Mouse (Mus musculus) CH12.LX (cell line): Measurements from ENCODE around the gene Katna1. TPM values are rescaled to one million over a fixed set of nuclear protein-coding genes. Genes with fewer than 3 reads are reported as not detected.

Experiments used
- DNase-seq: peaks from one replicate; pipeline ENCODE4 v3.0.0-alpha.2; 2013; ENCODE audit errors: extremely low read depth
- H3K27ac ChIP-seq: 2 replicates; pipeline ENCODE4 v1.5.1; 2012; ENCODE audit warnings: low read depth, mild to moderate bottlenecking, control low read depth, moderate library complexity; ENCODE audit not compliant: insufficient read depth
- H3K27me3 ChIP-seq: replicated peaks from 2 replicates; pipeline ENCODE3; 2012; ENCODE audit warnings: inconsistent platforms
- H3K36me3 ChIP-seq, 2 experiments: replicated peaks in 1 of 2; 2 replicates each; pipeline versions ENCODE3 to v1.6.1; 2012; ENCODE audit warnings: inconsistent platforms in 1 of 2, low read length in 1 of 2, mild to moderate bottlenecking in 1 of 2, mixed read lengths in 1 of 2, moderate library complexity in 1 of 2; ENCODE audit not compliant: control insufficient read depth in 1 of 2, insufficient read depth in 1 of 2
- H3K4me1 ChIP-seq, 2 experiments: 2 replicates each; pipeline ENCODE4 v1.6.1; 2012; ENCODE audit warnings: inconsistent platforms in 1 of 2, moderate library complexity in 1 of 2; ENCODE audit not compliant: insufficient read depth in 2 of 2, control insufficient read depth in 1 of 2
- H3K4me2 ChIP-seq: 2 replicates; pipeline ENCODE4 v1.6.1; 2012; ENCODE audit warnings: low read depth, mild to moderate bottlenecking, control low read depth; ENCODE audit not compliant: poor library complexity, insufficient read depth, severe bottlenecking
- H3K4me3 ChIP-seq, 3 experiments: fragments of 150-350 bp in 1 of 3; sonication (generic) in 1 of 3; replicated peaks in 1 of 3; 2 replicates each; pipeline versions ENCODE3 to v1.5.1; 2011 to 2012; ENCODE audit warnings: low read depth in 2 of 3, low read length in 2 of 3, mild to moderate bottlenecking in 2 of 3, moderate library complexity in 2 of 3, control low read depth in 1 of 3, improper control_type of control experiment in 1 of 3, inconsistent platforms in 1 of 3, mixed read lengths in 1 of 3; ENCODE audit not compliant: poor library complexity in 1 of 3
- H3K79me2 ChIP-seq: replicated peaks from 2 replicates; pipeline ENCODE4 v1.6.1; 2012; ENCODE audit warnings: mild to moderate bottlenecking, moderate library complexity; ENCODE audit not compliant: control insufficient read depth, poor library complexity, insufficient read depth, severe bottlenecking; ENCODE audit errors: extremely low read depth
- H3K9ac ChIP-seq: 2 replicates; pipeline ENCODE4 v1.6.1; 2012; ENCODE audit warnings: low read depth, mild to moderate bottlenecking, control low read depth, moderate library complexity; ENCODE audit not compliant: insufficient read depth
- H3K9me3 ChIP-seq: replicated peaks from 2 replicates; pipeline ENCODE3; 2012; ENCODE audit warnings: low read length, inconsistent platforms, mixed read lengths
- E2F4 ChIP-seq: IDR thresholded peaks from 2 replicates; pipeline ENCODE4 v1.6.1; 2011; ENCODE audit warnings: low read depth, low read length, improper control_type of control experiment; ENCODE audit not compliant: insufficient replicate concordance
- ETS1 ChIP-seq: conservative IDR thresholded peaks from 2 replicates; pipeline ENCODE4 v1.6.1; 2012; ENCODE audit warnings: low read depth, mild to moderate bottlenecking, inconsistent platforms, low read length, improper control_type of control experiment, moderate library complexity
- HCFC1 ChIP-seq: IDR thresholded peaks from 2 replicates; pipeline ENCODE4 v1.6.1; 2012; ENCODE audit warnings: low read depth, mild to moderate bottlenecking, inconsistent platforms, low read length, improper control_type of control experiment
- IRF4 ChIP-seq: IDR thresholded peaks from 2 replicates; pipeline ENCODE4 v1.6.1; 2014; ENCODE audit warnings: low read depth, mild to moderate bottlenecking, inconsistent platforms, low read length, improper control_type of control experiment
- JUN ChIP-seq: IDR thresholded peaks from 2 replicates; pipeline ENCODE4 v1.6.1; 2011; ENCODE audit warnings: low read depth, mild to moderate bottlenecking, low read length, improper control_type of control experiment, moderate library complexity; ENCODE audit not compliant: insufficient read depth
- MAFK ChIP-seq: IDR thresholded peaks from 2 replicates; pipeline ENCODE4 v1.6.1; 2011; ENCODE audit warnings: low read length, improper control_type of control experiment; ENCODE audit not compliant: insufficient replicate concordance
- MAX ChIP-seq: IDR thresholded peaks from 2 replicates; pipeline ENCODE4 v1.6.1; 2011; ENCODE audit warnings: low read length, improper control_type of control experiment
- MEF2A ChIP-seq: IDR thresholded peaks from 2 replicates; pipeline ENCODE4 v1.6.1; 2014; ENCODE audit warnings: low read depth, mild to moderate bottlenecking, inconsistent platforms, low read length, improper control_type of control experiment, borderline replicate concordance
- MXI1 ChIP-seq: IDR thresholded peaks from 2 replicates; pipeline ENCODE4 v1.6.1; 2011; ENCODE audit warnings: mild to moderate bottlenecking, low read depth, low read length, improper control_type of control experiment
- MYC ChIP-seq: IDR thresholded peaks from 2 replicates; pipeline ENCODE4 v1.6.1; 2011; ENCODE audit warnings: low read depth, mild to moderate bottlenecking, improper control_type of control experiment, low read length
- NELFE ChIP-seq: IDR thresholded peaks from 2 replicates; pipeline ENCODE4 v1.6.1; 2011; ENCODE audit warnings: low read depth, low read length, improper control_type of control experiment
- TCF12 ChIP-seq: IDR thresholded peaks from 2 replicates; pipeline ENCODE4 v1.6.1; 2014; ENCODE audit warnings: low read depth, mild to moderate bottlenecking, inconsistent platforms, low read length, improper control_type of control experiment
- UBTF ChIP-seq: IDR thresholded peaks from 2 replicates; pipeline ENCODE4 v1.6.1; 2012; ENCODE audit warnings: low read depth, mild to moderate bottlenecking, inconsistent platforms, low read length, improper control_type of control experiment, moderate library complexity
- ZKSCAN1 ChIP-seq: IDR thresholded peaks from 2 replicates; pipeline ENCODE4 v1.6.1; 2012; ENCODE audit warnings: low read depth, inconsistent platforms, low read length, improper control_type of control experiment, borderline replicate concordance
- ZMIZ1 ChIP-seq: IDR thresholded peaks from 2 replicates; pipeline ENCODE4 v1.6.1; 2012; ENCODE audit warnings: low read depth, mild to moderate bottlenecking, inconsistent platforms, low read length, improper control_type of control experiment
- ZNF384 ChIP-seq: IDR thresholded peaks from 2 replicates; pipeline ENCODE4 v1.6.1; 2012; ENCODE audit warnings: low read depth, low read length, improper control_type of control experiment, inconsistent platforms
- dilution Hi-C: fragments of 300-500 bp; cut with MboI; formaldehyde crosslinking; loops from 2 replicates; pipeline ENCODE4 v1.14.3; 2020; ENCODE audit warnings: low sequenced_read_pairs; ENCODE audit not compliant: extremely low pct_unique_long_range_greater_than_20kb, extremely low pct_ligation_motif_present
- in situ Hi-C: fragments of 300-500 bp; cut with MboI; formaldehyde crosslinking; loops from 3 replicates; pipeline ENCODE4 v1.14.3; 2019; ENCODE audit warnings: low sequenced_read_pairs, low pct_ligation_motif_present, low pct_unique_long_range_greater_than_20kb, mixed read lengths
- polyA plus RNA-seq: library from polyadenylated mRNA; unstranded; fragments of >175 nt; gene quantifications from 2 replicates; pipeline ENCODE4 v1.2.1, GENCODE M21; 2012; ENCODE audit warnings: low read depth; ENCODE audit not compliant: insufficient read length
- total RNA-seq, 2 experiments: library from RNA; depleted of rRNA; stranded (reverse); fragments of 300-350 nt in 1 of 2; fragments of >200 nt in 1 of 2; gene quantifications; 2 replicates each; pipeline ENCODE4 v1.2.3; 2012 to 2014

Katna1 gene
- total and polyA plus RNA-seq, 3 experiments, result 37.3 to 58.5 (median 47.4) TPM

DNA sequence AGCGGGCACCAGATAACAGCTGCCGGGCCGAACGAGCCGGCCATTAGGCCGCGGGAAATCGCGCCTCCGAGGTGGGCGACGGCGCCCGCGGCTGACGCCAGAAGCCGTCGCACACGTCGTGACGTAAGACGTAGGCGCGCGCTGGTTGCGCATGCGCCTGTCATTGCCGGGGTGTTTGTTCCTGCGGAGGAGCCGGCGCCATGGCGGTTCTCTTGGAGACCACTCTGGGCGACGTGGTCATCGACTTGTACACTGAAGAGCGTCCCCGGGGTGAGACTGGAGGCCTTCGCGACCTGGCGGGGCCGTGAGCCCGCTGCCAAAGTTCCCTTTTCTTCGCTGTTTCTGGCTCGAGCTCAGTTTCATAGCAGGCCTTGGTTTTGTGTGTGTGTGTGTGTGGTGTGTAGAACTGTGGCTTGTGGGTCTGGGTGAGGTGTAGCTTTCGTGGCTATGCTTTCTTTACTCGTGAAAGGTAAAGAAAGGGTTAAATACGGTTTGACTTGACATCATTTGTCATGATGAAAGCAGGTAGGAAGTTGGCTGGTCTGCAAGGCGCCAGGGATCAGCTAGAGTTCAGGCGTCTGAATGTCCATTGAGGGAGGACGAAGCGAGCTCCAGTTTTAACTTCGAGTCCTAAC, 67.1 kb downstream of the Katna1 start, which contains the start of the genes Ginm1 and Ppil4 (continued):
- TF ChIP-seq ETS1 (no peak), HCFC1 (peak; percentile 94), NELFE (peak; percentile 95), MEF2A (peak; percentile 74), MAFK (no peak), JUN (no peak), UBTF (0 out of 2 replicates have a peak, but pooled peaks have one; percentile 27)

DNA sequence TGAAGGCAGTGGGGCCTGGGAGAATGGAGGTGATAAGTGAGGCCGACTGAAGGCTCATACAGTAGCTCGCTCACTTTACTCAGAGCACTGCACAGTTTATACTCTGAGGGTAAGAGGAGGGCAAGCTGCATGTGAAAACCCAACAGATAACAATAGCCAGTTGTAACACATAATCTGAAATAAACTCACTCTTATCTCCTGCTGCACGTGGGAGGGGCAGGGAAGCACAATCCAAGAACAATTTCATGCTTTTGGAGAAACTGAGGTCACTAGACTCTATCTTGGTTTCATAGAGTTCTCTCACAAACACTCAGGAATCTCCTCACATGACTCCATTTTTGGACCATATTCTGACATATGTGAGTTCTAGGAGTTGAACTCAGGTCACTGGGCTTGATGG, 75.5 kb downstream of the Katna1 start:
- Histone ChIP-seq H3K4me2 (no peak overlapping the region), H3K9ac (no peak overlapping the region), H3K4me3 (no peak overlapping the region), H3K27ac (no peak overlapping the region), H3K79me2 (peaks cover 4% of the 10 kb centered on the region; the same call in 1 of the 2 replicates), H3K27me3 (no peaks in the 10 kb centered on the region)
- no peak for DNase-seq
- dilution Hi-C loops, result no loop called here
- in situ Hi-C loops, result no loop called here
- TF ChIP-seq E2F4 (no peak), MAX (no peak), TCF12 (no peak), IRF4 (no peak), MXI1 (no peak), ZNF384 (no peak), ZMIZ1 (no peak), ZKSCAN1 (no peak)
- TF ChIP-seq, all 38 proteins: peak for 0
- Histone ChIP-seq H3K36me3 (peaks cover 55 to 90% of the 10 kb centered on the region in 2 experiments), H3K4me1 (peaks cover 0 to 3% of the 10 kb centered on the region in 2 experiments; a peak in 1 of 4 replicates), H3K9me3 (no peaks in the 10 kb centered on the region)

DNA sequence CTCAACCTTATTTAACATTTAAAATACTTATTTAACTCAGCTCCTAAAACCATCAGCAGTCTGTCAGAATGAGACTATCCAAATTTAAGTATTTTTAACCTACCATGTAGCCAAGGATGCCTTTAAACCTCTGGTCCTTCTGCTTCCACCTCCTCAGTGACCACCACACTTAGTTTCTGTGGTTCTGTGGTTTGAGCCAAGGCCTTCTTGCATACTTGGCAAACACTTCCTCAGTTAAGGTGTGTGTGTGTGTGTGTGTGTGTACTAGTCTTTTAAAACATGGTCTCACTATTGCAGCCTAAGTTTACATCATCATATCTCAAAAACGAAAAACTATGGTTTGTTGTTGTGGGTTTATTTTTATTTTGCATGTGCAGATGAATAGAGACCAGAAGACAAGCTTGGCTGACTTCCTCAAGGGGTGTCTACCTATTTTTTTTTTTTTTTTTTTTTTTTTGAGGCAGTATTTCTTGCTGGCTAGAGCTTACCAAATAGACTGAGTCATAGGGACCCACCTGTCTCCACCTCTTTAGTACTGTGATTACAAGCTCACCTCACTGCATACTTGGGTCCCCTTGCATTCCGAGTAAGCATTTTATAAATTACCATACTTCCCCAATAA, 76.8 kb downstream of the Katna1 start:
- peaks cover 0 to 3% of the 10 kb centered on the region in 2 experiments; a peak in 1 of 4 replicates for H3K4me1 ChIP-seq
- no peak overlapping the region for H3K4me2 ChIP-seq
- H3K4me3 ChIP-seq, result no peak overlapping the region
- dilution Hi-C loops (no loop called here), in situ Hi-C loops (no loop called here)
- H3K36me3 ChIP-seq, result peaks cover 49 to 86% of the 10 kb centered on the region in 2 experiments
- DNase-seq, result no peak
- H3K79me2 ChIP-seq, result peaks cover 2% of the 10 kb centered on the region; the same call in 1 of the 2 replicates
- H3K9ac ChIP-seq, result no peak overlapping the region
- no peaks in the 10 kb centered on the region for H3K27me3 ChIP-seq
- H3K9me3 ChIP-seq, result no peaks in the 10 kb centered on the region
- H3K27ac ChIP-seq, result no peak overlapping the region
- TF ChIP-seq MEF2A (peak; percentile 14; the same call in 1 of the 2 replicates), MAFK (no peak), ZNF384 (peak; percentile 77), MYC (no peak)
